Mouse (Mus musculus) liver, embryonic 13.5 days (tissue): ENCODE measurements around the gene Slfn9. TPM values are rescaled to one million over a fixed set of nuclear protein-coding genes. Genes with fewer than 3 reads are reported as not detected.
"Not testable (repeated sequence)": the region's sequence is repeated elsewhere in the genome, so short reads cannot be mapped to it uniquely, and the experiment has no call there.

Source experiments
- ATAC-seq: fragments of 200-750 bp; cut with Nextera tagmentation; 2 replicates; pipeline ENCODE4 v1.8.0; 2017; ENCODE audit warnings: low read depth, mild to moderate bottlenecking, moderate number of reproducible peaks, moderate library complexity
- DNase-seq: peaks from one replicate; pipeline ENCODE4 v3.0.0; 2022
- H3K27ac ChIP-seq: fragments of 300-500 bp; sonication (generic); 2 replicates; pipeline ENCODE4 v1.5.1; 2015; ENCODE audit warnings: moderate library complexity, mild to moderate bottlenecking, inconsistent platforms
- H3K27me3 ChIP-seq: fragments of 300-500 bp; sonication (generic); 2 replicates; pipeline ENCODE4 v1.6.1; 2015; ENCODE audit warnings: mild to moderate bottlenecking, inconsistent platforms
- H3K36me3 ChIP-seq: fragments of 300-500 bp; sonication (generic); 2 replicates; pipeline ENCODE4 v1.6.1; 2015; ENCODE audit warnings: mild to moderate bottlenecking, inconsistent platforms
- H3K4me1 ChIP-seq: fragments of 300-500 bp; sonication (generic); replicated peaks from 2 replicates; pipeline ENCODE4 v1.6.1; 2015; ENCODE audit warnings: inconsistent platforms
- H3K4me2 ChIP-seq: fragments of 300-500 bp; sonication (generic); 2 replicates; pipeline ENCODE4 v1.6.1; 2015; ENCODE audit warnings: inconsistent platforms, mild to moderate bottlenecking, moderate library complexity
- H3K4me3 ChIP-seq: fragments of 300-500 bp; sonication (generic); replicated peaks from 2 replicates; pipeline ENCODE4 v1.5.1; 2015; ENCODE audit warnings: mild to moderate bottlenecking, inconsistent platforms
- H3K9ac ChIP-seq: fragments of 300-500 bp; sonication (generic); 2 replicates; pipeline ENCODE4 v1.6.1; 2015; ENCODE audit warnings: mild to moderate bottlenecking, inconsistent platforms
- H3K9me3 ChIP-seq: fragments of 300-500 bp; sonication (generic); replicated peaks from 2 replicates; pipeline ENCODE4 v1.6.1; 2016; ENCODE audit warnings: inconsistent platforms
- WGBS: fragments of 180-500 bp; shearing (Covaris S2); methylation state at CpG from one replicate; pipeline ENCODE4 v1.1.7; 2015; ENCODE audit not compliant: insufficient replicate concordance; 5-methylcytosine and 5-hydroxymethylcytosine counted together
- polyA plus RNA-seq: library from polyadenylated mRNA; unstranded; fragments of >200 nt; fragmentation: Nextera tagmentation; extraction: Ambion mirVana; gene quantifications from 2 replicates; pipeline ENCODE4 v1.2.1, GENCODE M21; 2015

Gene Slfn9
- polyA plus RNA-seq, 1 experiment from 2014 or later = 5.5 TPM

DNA sequence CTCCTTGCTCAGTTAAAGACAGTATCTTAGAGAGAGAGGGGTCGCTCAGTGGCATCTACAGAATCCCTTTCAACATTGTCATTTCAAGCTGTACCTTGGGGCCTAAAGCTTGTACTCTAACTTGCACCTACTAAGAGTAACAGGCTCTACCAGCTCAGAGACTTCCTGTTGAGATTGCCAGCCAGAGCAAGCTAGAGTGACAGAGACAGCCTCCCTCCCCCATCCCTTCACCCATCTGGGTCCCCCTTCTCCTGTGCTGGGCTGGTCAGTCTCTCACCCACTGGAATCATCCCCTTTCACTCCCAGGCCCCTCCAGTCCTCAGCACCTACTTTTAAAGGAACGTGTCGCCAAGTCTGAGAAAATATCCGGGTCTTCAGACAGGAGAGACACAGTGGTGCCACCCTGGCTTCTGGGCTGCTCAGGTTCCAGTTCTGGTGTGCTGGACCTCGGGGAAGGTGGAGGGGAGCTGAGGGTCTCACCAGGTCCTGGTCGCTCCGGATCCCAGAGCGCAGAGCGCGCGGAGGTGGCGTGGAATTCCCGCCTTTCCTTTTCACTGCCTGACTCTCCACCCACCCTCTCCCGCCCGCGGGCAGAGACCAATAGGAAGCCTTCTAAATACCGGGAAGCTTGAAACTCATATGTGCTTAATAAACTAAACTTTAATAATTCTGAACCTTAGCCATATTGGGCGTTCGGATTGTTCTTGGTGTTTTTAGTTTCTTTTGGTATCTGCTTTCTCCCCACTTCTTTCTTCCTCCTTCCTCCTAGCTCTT lies 831 bp downstream of the Slfn9 start:
- ATAC-seq = peak; percentile 71
- peak overlapping the region; percentile 63 for H3K4me3 ChIP-seq
- WGBS = 5% methylated on average over 19 of the region's 19 CpGs
- not testable (repeated sequence) for H3K27me3 ChIP-seq, H3K9me3 ChIP-seq, DNase-seq
- H3K9ac ChIP-seq = peak overlapping the region; percentile 63
- H3K4me2 ChIP-seq = peak overlapping the region; percentile 72
- H3K36me3 ChIP-seq = peaks cover 12% of the 10 kb centered on the region; the same call in 1 of the 2 replicates
- H3K4me1 ChIP-seq = peaks cover 22% of the 10 kb centered on the region
- H3K27ac ChIP-seq = 0 out of 2 replicates have a peak overlapping the region, but pooled peaks have one; percentile 34

DNA sequence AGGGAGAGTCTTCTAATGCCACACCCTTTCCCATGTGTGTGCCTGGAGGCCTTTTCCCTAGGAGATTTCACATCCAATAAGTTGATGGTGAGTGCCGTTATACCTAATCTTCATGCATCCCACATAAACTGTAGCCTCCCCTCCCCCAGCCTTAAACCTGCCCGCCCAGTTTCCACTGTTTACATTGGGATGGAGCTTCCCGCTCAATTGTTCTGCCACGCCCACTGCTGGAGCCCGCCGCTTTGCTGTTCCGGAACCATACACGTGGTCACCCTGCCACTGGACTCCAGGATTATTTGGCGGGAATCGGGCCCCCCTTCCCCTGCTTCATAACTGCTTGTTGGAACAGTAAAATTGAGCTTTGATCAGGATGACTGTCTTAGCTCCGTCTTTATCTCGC lies 2.3 kb downstream of the Slfn9 start:
- peak overlapping the region; percentile 63; the same call in 1 of the 2 replicates for H3K9ac ChIP-seq

DNA sequence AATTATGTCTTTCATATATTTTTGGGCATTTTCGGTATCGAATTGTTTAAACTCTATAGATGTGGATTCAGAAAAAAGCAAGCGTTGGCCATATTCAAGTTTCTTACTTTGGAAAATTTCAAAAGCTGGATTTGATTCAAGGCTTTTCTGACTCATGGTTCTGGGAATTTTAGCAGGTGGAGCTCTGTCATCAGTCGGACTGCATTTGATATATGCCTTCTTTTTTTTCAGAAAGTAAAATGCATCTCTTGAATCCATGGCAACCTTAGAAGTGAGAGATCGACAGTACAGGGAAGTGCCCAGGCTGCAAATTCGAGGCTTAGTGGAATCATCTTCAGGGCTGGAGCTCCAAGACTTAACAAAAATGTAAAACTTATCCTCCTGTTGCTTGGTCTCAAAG lies 4.0 kb downstream of the Slfn9 start:
- DNase-seq = no peak
- peaks cover 22% of the 10 kb centered on the region for H3K4me1 ChIP-seq
- no peak overlapping the region for H3K9ac ChIP-seq
- H3K27me3 ChIP-seq = no peaks in the 10 kb centered on the region
- no peak overlapping the region for H3K4me2 ChIP-seq
- 70% methylated on average over 6 of the region's 6 CpGs for WGBS
- H3K27ac ChIP-seq = no peak overlapping the region
- peaks cover 29% of the 10 kb centered on the region for H3K36me3 ChIP-seq
- no peak overlapping the region for H3K4me3 ChIP-seq
- no peaks in the 10 kb centered on the region for H3K9me3 ChIP-seq
- ATAC-seq = no peak

More for the DNA sequence above, 2.3 kb downstream of the Slfn9 start:
- Histone ChIP-seq H3K27ac (no peak overlapping the region), H3K4me1 (peaks cover 22% of the 10 kb centered on the region), H3K36me3 (peaks cover 25% of the 10 kb centered on the region), H3K9me3 (no peaks in the 10 kb centered on the region), H3K27me3 (no peaks in the 10 kb centered on the region), H3K4me3 (peak overlapping the region; percentile 63), H3K4me2 (peak overlapping the region; percentile 72)
- WGBS = 37% methylated on average over 12 of the region's 12 CpGs
- DNase-seq (no peak), ATAC-seq (no peak)

DNA sequence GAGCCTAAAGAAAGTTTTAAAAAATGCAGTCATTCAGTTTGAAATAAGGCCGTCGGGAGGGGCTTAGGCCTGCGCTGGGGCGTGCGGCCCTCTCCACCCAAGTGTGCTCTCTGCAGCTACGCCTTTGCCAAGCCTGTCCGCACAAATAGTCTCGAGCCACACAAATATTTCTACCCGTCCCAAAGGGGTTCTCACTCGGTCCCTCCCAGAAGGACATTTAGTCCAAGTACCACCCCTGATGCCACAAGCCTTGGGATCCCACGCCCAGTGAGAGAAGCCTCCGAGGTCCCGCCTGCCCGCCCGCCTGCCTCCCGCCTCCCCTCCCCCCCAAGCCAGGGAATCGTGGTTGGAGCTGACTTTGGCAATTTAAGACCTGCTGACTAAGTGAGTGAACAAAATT lies 8.4 kb downstream of the Slfn9 start:
- no peak overlapping the region for H3K4me3 ChIP-seq
- ATAC-seq (no peak), DNase-seq (no peak)
- H3K4me2 ChIP-seq = no peak overlapping the region
- WGBS = 81% methylated on average over 17 of the region's 17 CpGs
- no peak overlapping the region for H3K9ac ChIP-seq
- H3K27ac ChIP-seq = no peak overlapping the region
- H3K9me3 ChIP-seq = no peaks in the 10 kb centered on the region
- H3K36me3 ChIP-seq = peaks cover 48% of the 10 kb centered on the region
- peaks cover 5% of the 10 kb centered on the region; the same call in 1 of the 2 replicates for H3K4me1 ChIP-seq
- no peaks in the 10 kb centered on the region for H3K27me3 ChIP-seq

DNA sequence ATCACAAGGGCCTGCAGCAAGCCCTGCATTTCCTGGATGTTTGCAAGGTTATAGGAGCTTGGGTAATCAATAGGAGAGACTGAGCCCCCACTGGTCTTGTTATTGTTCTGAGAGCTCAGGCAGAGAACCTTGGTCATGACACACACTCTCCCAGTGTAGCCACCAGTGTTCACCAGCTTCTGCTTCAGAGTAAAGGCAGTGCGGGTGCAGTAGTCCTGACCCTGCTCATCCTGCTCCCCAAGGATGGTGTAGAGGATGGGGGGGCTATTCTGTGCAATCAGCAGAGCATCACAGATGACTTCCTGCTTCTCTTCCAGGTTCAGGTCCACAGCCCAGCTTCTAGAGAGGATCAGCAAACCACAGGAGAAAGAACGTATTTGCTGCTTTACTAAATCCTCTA lies 9.2 kb downstream of the Slfn9 start:
- H3K9me3 ChIP-seq, H3K4me1 ChIP-seq, H3K4me2 ChIP-seq, ATAC-seq, H3K4me3 ChIP-seq, H3K27me3 ChIP-seq, H3K27ac ChIP-seq, DNase-seq, H3K9ac ChIP-seq: not testable (repeated sequence)
- WGBS = 76% methylated on average over 2 of the region's 2 CpGs
- H3K36me3 ChIP-seq = peaks cover 43% of the 10 kb centered on the region

DNA sequence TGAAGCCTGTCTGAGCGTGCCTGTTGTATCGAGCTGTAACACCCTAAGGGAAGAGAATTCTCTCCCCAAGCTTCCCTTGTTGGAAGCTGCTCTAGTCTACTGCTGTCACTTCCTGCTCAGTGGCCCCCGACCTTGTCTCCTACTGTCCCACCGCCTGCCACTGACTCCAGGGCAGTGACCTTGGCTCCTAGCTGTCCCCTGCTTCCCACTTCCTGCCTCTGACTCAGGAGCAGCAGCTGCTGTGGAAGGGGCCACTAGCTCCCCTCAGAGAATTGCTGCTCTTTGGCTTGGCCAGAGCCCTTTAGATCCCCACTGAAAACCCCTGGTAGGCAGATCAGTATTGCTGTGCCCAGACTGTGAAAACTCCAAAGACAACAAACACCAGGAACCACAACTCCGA lies 17.7 kb downstream of the Slfn9 start:
- no peak overlapping the region for H3K27ac ChIP-seq

DNA sequence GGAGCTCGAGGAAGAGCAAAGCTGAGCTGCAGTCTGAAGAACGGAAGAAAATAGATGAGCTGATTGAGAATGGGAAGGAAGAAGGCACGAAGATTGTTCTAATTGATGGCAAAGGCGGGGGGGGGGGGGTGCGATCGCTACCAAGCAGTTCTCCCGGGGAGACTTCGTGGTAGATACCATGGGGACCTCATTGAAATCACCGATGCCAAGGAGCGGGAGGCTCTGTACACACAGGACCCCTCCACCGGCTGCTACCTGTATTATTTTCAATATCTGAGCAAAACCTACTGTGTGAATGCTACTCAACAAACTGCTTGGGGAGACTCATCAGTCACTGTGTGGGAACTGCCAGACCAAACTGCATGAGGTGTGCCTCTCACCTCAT lies 20.0 kb downstream of the Slfn9 start:
- H3K9me3 ChIP-seq = no peaks in the 10 kb centered on the region
- H3K36me3 ChIP-seq = no peaks in the 10 kb centered on the region
- WGBS = 65% methylated on average over 10 of the region's 11 CpGs
- H3K4me3 ChIP-seq = no peak overlapping the region
- 0 out of 2 replicates have a peak, but pooled peaks cover 5% of the 10 kb centered on the region for H3K27me3 ChIP-seq
- H3K9ac ChIP-seq = no peak overlapping the region
- no peak overlapping the region for H3K27ac ChIP-seq
- DNase-seq = no peak
- H3K4me2 ChIP-seq = peak overlapping the region; percentile 41; the same call in 1 of the 2 replicates
- ATAC-seq = no peak
- H3K4me1 ChIP-seq = peaks cover 15% of the 10 kb centered on the region

More for the DNA sequence above, 17.7 kb downstream of the Slfn9 start:
- Histone ChIP-seq H3K9me3 (no peaks in the 10 kb centered on the region), H3K36me3 (no peaks in the 10 kb centered on the region), H3K9ac (no peak overlapping the region), H3K4me3 (no peak overlapping the region), H3K27me3 (0 out of 2 replicates have a peak, but pooled peaks cover 5% of the 10 kb centered on the region), H3K4me2 (no peak overlapping the region), H3K4me1 (peaks cover 23% of the 10 kb centered on the region)
- DNase-seq (no peak), ATAC-seq (no peak)
- 20% methylated on average over 5 of the region's 5 CpGs for WGBS

DNA sequence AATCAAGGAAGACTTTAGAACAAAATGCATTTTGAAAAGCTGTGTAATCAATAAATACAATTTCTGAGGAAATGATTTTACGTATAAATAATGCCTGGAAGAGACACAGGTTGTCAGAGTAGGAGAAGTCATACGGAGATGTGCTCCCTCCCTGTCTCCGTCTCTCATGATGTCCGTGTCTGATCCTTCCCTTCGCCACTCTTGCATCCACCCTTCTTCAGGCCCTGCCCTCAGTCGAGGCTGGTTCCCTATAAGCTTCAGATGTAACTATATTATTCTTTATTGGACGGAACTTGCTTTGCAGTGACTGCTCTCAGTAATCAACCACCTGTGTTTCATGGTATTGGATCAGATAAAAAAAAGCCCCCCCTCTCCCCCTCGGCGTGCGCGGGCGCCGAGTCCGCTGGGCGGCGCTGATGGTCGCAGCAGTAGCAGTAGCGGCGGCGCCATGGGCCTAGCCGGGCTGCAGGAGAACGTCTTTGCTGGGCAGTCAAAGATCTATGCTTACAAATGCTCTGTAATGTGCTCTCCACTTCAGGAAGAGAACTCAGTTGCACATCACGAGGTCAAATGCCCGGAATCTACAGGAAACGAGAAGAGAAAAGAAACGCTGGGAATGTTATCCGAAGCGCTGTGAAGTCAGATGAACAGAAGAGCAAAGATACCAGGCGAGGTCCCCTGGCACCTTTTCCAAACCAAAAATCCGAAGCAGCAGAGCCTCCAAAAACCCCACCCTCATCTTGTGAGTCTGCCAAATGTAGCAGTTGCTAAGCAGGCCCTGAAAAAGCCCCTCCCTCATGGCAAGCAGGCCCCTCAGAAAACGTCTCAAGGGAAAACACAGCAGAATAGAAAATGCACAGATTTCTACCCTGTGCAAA lies 20.7 kb downstream of the Slfn9 start:
- H3K4me3 ChIP-seq = no peak overlapping the region
- H3K4me2 ChIP-seq = peak overlapping the region; percentile 41
- no peak overlapping the region for H3K9ac ChIP-seq
- DNase-seq (no peak), ATAC-seq (no peak)
- no peaks in the 10 kb centered on the region for H3K9me3 ChIP-seq
- H3K4me1 ChIP-seq = peaks cover 15% of the 10 kb centered on the region
- H3K27ac ChIP-seq = no peak overlapping the region
- 0 out of 2 replicates have a peak, but pooled peaks cover 5% of the 10 kb centered on the region for H3K27me3 ChIP-seq
- H3K36me3 ChIP-seq = no peaks in the 10 kb centered on the region
- 14% methylated on average over 31 of the region's 31 CpGs for WGBS

DNA sequence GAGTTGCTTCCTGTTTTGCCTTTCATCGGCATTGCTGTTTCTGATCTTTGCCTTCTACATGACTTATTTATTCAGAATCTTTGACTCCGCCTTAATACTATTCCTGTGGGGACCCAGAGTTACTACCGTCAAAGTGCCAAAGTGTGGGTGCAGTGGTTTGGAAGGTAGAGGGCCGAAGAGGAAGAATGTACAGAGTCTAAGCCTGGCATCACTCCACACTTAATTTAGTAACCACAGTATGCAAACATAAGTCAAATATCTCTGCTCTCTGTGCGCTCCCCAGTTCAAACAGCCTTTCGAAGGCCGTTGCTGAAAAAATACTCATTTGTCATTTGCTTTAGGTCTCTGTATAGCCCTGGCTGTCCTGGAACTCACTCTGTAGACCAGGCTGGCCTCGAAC lies 29.4 kb downstream of the Slfn9 start:
- no peaks in the 10 kb centered on the region for H3K36me3 ChIP-seq
- DNase-seq = no peak
- H3K9ac ChIP-seq = no peak overlapping the region
- ATAC-seq = no peak
- no peaks in the 10 kb centered on the region for H3K9me3 ChIP-seq
- no peak overlapping the region for H3K4me2 ChIP-seq
- no peak overlapping the region for H3K27ac ChIP-seq
- 60% methylated on average over 8 of the region's 8 CpGs for WGBS
- no peak overlapping the region for H3K4me3 ChIP-seq
- peaks cover 12% of the 10 kb centered on the region for H3K27me3 ChIP-seq
- H3K4me1 ChIP-seq = no peaks in the 10 kb centered on the region

DNA sequence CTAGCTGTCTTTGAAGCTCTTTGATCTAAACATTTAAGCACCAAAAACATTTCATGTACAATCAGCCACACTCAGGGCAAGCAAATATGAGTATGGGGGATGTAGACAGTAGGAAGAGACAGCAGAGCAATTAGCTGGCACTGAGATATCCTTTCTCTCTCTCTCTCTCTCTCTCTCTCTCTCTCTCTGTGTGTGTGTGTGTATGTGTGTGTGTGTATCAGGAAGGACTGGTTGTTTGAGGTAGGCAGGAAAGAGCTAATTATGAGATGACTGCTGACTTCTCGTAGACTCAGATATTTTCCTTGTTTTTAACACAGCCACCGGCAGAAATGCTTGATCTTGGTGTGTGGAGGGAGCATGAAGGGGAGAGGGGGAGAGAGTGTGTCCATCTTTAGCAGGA lies 29.9 kb downstream of the Slfn9 start:
- no peak overlapping the region for H3K27ac ChIP-seq
- H3K27me3 ChIP-seq = peaks cover 15% of the 10 kb centered on the region
- no peak overlapping the region for H3K9ac ChIP-seq
- ATAC-seq = no peak
- H3K4me1 ChIP-seq = no peaks in the 10 kb centered on the region
- H3K4me2 ChIP-seq = no peak overlapping the region
- 42% methylated on average over 2 of the region's 2 CpGs for WGBS
- DNase-seq = no peak
- no peaks in the 10 kb centered on the region for H3K9me3 ChIP-seq
- no peak overlapping the region for H3K4me3 ChIP-seq
- H3K36me3 ChIP-seq = no peaks in the 10 kb centered on the region

DNA sequence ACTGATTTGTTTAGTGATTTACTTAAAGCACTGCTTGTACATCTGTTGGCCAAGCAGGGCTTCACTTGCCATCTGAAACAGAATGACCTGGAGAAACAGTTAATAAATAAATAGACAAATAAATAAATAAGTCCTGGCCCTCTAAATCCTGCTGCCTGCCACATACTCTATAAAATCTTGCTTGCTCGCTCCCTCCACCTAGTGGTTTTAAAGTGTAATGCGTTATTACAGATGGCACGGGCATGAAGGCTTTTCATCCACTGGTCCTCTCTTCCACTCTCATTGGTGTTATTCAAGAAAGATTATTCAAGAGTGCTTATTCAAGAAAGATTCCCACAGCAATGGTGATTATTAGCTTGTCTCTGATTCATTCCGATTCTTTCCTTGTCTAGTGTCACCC lies 32.0 kb downstream of the Slfn9 start:
- Histone ChIP-seq H3K9ac (no peak overlapping the region), H3K9me3 (no peaks in the 10 kb centered on the region), H3K4me3 (no peak overlapping the region), H3K27me3 (peaks cover 25% of the 10 kb centered on the region), H3K36me3 (no peaks in the 10 kb centered on the region), H3K27ac (no peak overlapping the region), H3K4me1 (no peaks in the 10 kb centered on the region), H3K4me2 (no peak overlapping the region)
- 5% methylated on average over 4 of the region's 4 CpGs for WGBS
- DNase-seq = no peak
- no peak for ATAC-seq
